Mouse (Mus musculus) erythroblast, embryonic 14.5 days (primary cell): ENCODE data around the gene Mef2b.

ENCODE experiments used
- GATA1 ChIP-seq: IDR thresholded peaks from 2 replicates; pipeline ENCODE4 v1.6.1; 2012; ENCODE audit warnings: low read length, inconsistent platforms, mixed read lengths
- TAL1 ChIP-seq: IDR thresholded peaks from 3 replicates; pipeline ENCODE4 v1.6.1; 2012; ENCODE audit warnings: low read length, inconsistent platforms, mixed read lengths

DNA sequence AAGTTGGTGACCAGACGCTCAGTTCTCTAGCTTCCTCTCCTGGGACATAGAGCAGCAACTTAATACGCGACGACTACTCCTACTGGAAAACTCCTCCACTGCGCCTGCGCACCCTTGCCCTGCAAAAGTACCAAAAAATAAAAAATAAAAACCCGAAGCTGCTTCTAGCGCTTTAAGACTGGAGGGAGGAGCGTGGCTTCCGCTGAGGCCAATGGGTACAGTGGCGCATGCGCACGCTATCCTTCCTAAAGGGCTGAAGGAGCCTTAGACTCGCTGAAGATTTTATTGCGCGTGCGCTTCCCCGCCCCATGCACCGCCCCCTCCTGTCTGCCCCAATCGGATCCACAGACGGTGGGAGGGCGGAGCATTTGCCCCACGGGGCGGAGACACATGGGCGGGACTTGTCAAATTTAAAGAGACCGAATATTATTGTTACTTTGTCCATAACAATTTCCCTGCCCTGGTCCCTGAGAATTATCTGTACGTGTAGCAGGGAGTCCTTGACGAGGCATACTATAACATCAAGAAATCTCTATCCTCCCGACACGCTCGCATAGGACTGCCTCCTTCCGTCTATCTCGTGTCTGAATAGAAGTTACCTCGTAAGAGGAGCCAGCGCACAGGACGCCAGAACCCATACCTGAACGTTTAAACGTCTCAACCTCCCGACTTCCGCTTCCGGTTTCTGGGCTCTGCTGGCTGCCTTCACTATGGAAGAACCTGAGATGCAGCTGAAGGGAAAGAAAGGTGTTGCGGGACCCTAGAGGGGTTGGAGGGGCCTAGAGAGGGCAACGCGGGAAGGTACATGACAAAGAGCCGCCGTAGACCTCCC lies at the start of gene Mef2b, which contains the start of the genes Rfxank and Borcs8:
- TF ChIP-seq GATA1 (no peak), TAL1 (no peak)
